Mouse (Mus musculus): ENCODE measurements around the gene Prkcg.

GRCm38 (mm10) chr7:3287186-3287585 lies 1.8 kb upstream of the Prkcg start:
- no peak for TF ChIP-seq CTCF (IDR thresholded peaks at IDR 0.05; ENCODE audit: control insufficient read depth, insufficient read depth, insufficient replicate concordance, low read depth, low read length)
- no peak for TF ChIP-seq POLR2A (IDR thresholded peaks at IDR 0.05; ENCODE audit: control insufficient read depth, low read depth, low read length)

All from testis, adult 2 months (tissue).